Mouse (Mus musculus) ES-Bruce4 (cell line): ENCODE data around the gene Ptprs.

Source experiments
- CTCF ChIP-seq: IDR thresholded peaks from one replicate; pipeline ENCODE4 v1.8.1; 2011; ENCODE audit warnings: low read depth, low read length
- EP300 ChIP-seq: IDR thresholded peaks from 2 replicates; pipeline ENCODE4 v1.6.1; 2011; ENCODE audit warnings: low read depth, low read length; ENCODE audit not compliant: insufficient read depth
- POLR2A ChIP-seq: IDR thresholded peaks from one replicate; pipeline ENCODE4 v1.8.1; 2011; ENCODE audit warnings: low read length; ENCODE audit not compliant: insufficient read depth

DNA sequence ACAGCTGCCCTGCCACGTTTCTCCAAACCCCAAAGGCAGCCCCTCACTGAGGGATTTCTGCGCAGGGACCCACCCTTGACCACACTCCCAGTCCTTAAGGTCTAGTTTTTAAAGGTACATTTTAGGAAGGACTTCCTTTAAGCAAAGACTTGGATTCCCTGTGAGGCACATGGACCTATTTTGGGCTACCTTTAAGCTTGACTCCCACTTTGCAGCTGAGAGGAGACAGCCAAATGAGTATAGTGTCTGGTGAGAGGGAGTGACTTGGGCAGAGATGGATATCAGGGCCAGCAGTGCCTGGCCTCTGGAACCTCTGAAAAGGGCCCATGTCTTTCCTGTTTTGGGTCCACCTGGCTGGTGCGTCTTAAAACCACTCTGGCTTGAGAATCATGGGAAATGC lies 50.3 kb downstream of the Ptprs start:
- TF ChIP-seq CTCF (no peak), EP300 (no peak), POLR2A (no peak)
